Comparison of ENCODE assay signal across 8 mouse cellular contexts in the genomic region with DNA sequence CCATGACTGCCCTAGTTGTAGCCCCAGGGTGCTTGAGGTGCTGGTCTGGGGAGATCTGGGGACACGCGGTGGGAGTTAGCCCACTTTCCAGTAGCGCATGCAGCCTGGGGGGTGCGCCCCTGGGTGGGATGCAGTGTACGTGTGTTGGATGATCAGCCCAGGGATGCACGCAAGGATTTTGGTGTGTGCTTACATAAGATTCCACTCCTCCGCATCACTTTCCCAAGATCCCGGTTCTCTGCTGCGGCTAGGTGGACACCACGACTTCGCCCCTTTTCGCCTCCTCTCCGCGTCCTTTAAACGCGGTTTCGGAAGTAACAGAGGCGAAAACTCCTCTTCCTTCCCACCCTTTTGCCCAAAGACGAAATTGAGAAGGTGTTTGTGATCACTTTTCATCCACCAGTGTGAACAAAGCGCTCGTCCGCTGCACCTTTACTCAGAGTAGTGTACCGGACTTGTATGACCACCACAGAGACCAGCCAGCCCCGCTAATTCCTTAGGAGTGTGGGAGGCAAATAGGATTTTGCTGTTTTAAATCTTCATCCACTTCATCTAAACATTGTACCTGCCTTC. TPM values are rescaled to one million over a fixed set of nuclear protein-coding genes. Genes with fewer than 3 reads are reported as not detected.
DNase-seq lines count a peak whose midpoint lies in the region; ATAC-seq and TF ChIP-seq lines count a peak whose summit lies in the region.

No protein-coding gene starts in this region.

- H3K9me3 ChIP-seq in lung, embryonic 16.5 days (ENCODE audit: control insufficient read depth, low read length): no peaks in the 10 kb centered on the region
- H3K9me3 ChIP-seq in neural tube, embryonic 14.5 days (ENCODE audit: control insufficient read depth, low read length): no peaks in the 10 kb centered on the region

- no peaks in the 10 kb centered on the region for H3K36me3 ChIP-seq in lung, embryonic 16.5 days (ENCODE audit: control insufficient read depth, insufficient read depth, low read length)
- H3K36me3 ChIP-seq in neural tube, embryonic 14.5 days (ENCODE audit: control insufficient read depth, insufficient read depth, low read length): no peaks in the 10 kb centered on the region

- intact Hi-C loops in left cerebral cortex, adult 2 months (cut with DNase I): loop anchor here (1.0 to 2.0 kb wide), 2 partner anchors 25 to 33 kb away; no protein-coding TSS in a partner anchor

- no peak for DNase-seq in cerebellum, adult 9-11 months
- DNase-seq in lung, postnatal 10 days: no peak
- DNase-seq in left cerebral cortex, adult 2 months (ENCODE audit: extremely low spot score in 1 of 2, low spot score in 2 of 2): peak; percentile 61 to 70
- DNase-seq in adrenal gland, postnatal 25 days: no peak
- DNase-seq in gastrocnemius, adult 8-10 months (ENCODE audit: low spot score in 2 of 2): no peak

- peaks cover 18% of the 10 kb centered on the region for H3K27me3 ChIP-seq in lung, embryonic 16.5 days (ENCODE audit: control insufficient read depth, insufficient read depth, low read depth, low read length)
- H3K27me3 ChIP-seq in neural tube, embryonic 14.5 days (ENCODE audit: control insufficient read depth, insufficient read depth, low read length): no peaks in the 10 kb centered on the region

- H3K27ac ChIP-seq in lung, embryonic 16.5 days (ENCODE audit: low read length): no peak overlapping the region
- H3K27ac ChIP-seq in left cerebral cortex, adult 2 months: peak overlapping the region; percentile 99
- H3K27ac ChIP-seq in neural tube, embryonic 14.5 days (ENCODE audit: low read depth, low read length): peak overlapping the region; percentile 87; the same call in 1 of the 2 replicates

- H3K4me1 ChIP-seq in lung, embryonic 16.5 days (replicated peaks; ENCODE audit: control insufficient read depth, insufficient read depth, low read length): peaks cover 11% of the 10 kb centered on the region
- H3K4me1 ChIP-seq in neural tube, embryonic 14.5 days (ENCODE audit: control insufficient read depth, insufficient read depth, low read length): peaks cover 17% of the 10 kb centered on the region; the same call in 1 of the 2 replicates

- TF ChIP-seq CTCF in left cerebral cortex, adult 2 months (IDR thresholded peaks at IDR 0.05): no peak

- peak; percentile 21; the same call in 1 of the 2 replicates for ATAC-seq in cerebellum, adult (ENCODE audit: insufficient number of reproducible peaks, low FRiP score, low TSS enrichment)
- ATAC-seq in lung, embryonic 16.5 days (ENCODE audit: low read depth): peak; percentile 9; the same call in 1 of the 2 replicates
- ATAC-seq in neural tube, embryonic 14.5 days (ENCODE audit: low read depth): peak; percentile 39; the same call in 1 of the 2 replicates

- peak overlapping the region; percentile 86 for H3K4me3 ChIP-seq in lung, embryonic 16.5 days (ENCODE audit: low read length)
- peak overlapping the region; percentile 89 for H3K4me3 ChIP-seq in left cerebral cortex, adult 2 months
- peak overlapping the region; percentile 86 for H3K4me3 ChIP-seq in neural tube, embryonic 14.5 days (ENCODE audit: low read depth, low read length)

- 3% methylated on average over 24 of the region's 24 CpGs for WGBS in lung, embryonic 16.5 days
- 3% methylated on average over 24 of the region's 24 CpGs for WGBS in neural tube, embryonic 14.5 days

- peak overlapping the region; percentile 87 for H3K9ac ChIP-seq in lung, embryonic 16.5 days (ENCODE audit: low read length)
- H3K9ac ChIP-seq in neural tube, embryonic 14.5 days (replicated peaks; ENCODE audit: low read depth, low read length): peak overlapping the region; percentile 95

- peak overlapping the region; percentile 98 for H3K4me2 ChIP-seq in lung, embryonic 16.5 days (ENCODE audit: low read depth, low read length)
- H3K4me2 ChIP-seq in neural tube, embryonic 14.5 days (ENCODE audit: low read depth, low read length): peak overlapping the region; percentile 98

RNA-seq across cellular contexts. Expression of a gene that starts 1.4 kb away (rescaled TPM):
- polyA plus RNA-seq in lung, embryonic 16.5 days (2015; fragmentation: Nextera tagmentation; extraction: Ambion mirVana): 13.6 and 15.3 TPM in 2 replicates
- total RNA-seq in left cerebral cortex, adult 2 months (2021): 1,000 to 10,000 TPM; 1,405 to 1,413 TPM
- polyA plus RNA-seq in neural tube, embryonic 14.5 days (2014; fragmentation: Nextera tagmentation; extraction: Ambion mirVana): 107 and 139 TPM in 2 replicates
- 67.9 and 83.9 TPM in 2 replicates for total RNA-seq in adrenal gland, postnatal 25 days (2021)
- 10 to 100 TPM; 17.1 to 25.6 (median 24.8) TPM for total RNA-seq in gastrocnemius, adult 8-10 months (2022)

Comparison
In these comparisons a context has a peak if more than half of its experiments do, and no peak if none do; other contexts are left out.
1. DNase-seq: peak in left cerebral cortex, adult 2 months (2 of 2); none in cerebellum, adult 9-11 months (single experiment), lung, postnatal 10 days (single experiment), adrenal gland, postnatal 25 days (single experiment) and gastrocnemius, adult 8-10 months (0 of 2).
2. RNA of a gene that starts 1.4 kb away (total RNA-seq): 1,405 to 1,413 TPM in left cerebral cortex, adult 2 months; 67.9 to 83.9 TPM in adrenal gland, postnatal 25 days and 17.1 to 25.6 TPM in gastrocnemius, adult 8-10 months; every median in the first group is over 10 times any median in the second.
3. Peak in every context shown above with its lines, with median percentiles within 50 percentile points of each other: ATAC-seq and H3K4me3 ChIP-seq.